Mouse (Mus musculus): Measurements from ENCODE around the gene Tmc8. TPM values are rescaled to one million over a fixed set of nuclear protein-coding genes. Genes with fewer than 3 reads are reported as not detected.

The Tmc8 gene
- polyA plus RNA-seq, 1 experiment from 2014 or later: 5.2 TPM

- no peak overlapping the region for H3K4me3 ChIP-seq (ENCODE audit: low read depth, low read length)
- 61% methylated on average over 4 of the region's 4 CpGs for WGBS
- H3K36me3 ChIP-seq (ENCODE audit: control insufficient read depth, insufficient read depth, low read length): no peaks in the 10 kb centered on the region
- H3K27ac ChIP-seq (ENCODE audit: low read depth): no peak overlapping the region
- DNase-seq (ENCODE audit: low spot score): no peak
- H3K27me3 ChIP-seq (replicated peaks; ENCODE audit: control insufficient read depth, insufficient read depth, low read length): no peaks in the 10 kb centered on the region
- no peaks in the 10 kb centered on the region for H3K9me3 ChIP-seq (ENCODE audit: control insufficient read depth, low read length)
- peaks cover 32% of the 10 kb centered on the region for H3K4me1 ChIP-seq (replicated peaks; ENCODE audit: control insufficient read depth, insufficient read depth, low read length)
- no peak overlapping the region for H3K4me2 ChIP-seq (ENCODE audit: low read length)
- ATAC-seq (replicated peaks; ENCODE audit: low FRiP score, low TSS enrichment, low read depth): no peak
- H3K9ac ChIP-seq (ENCODE audit: low read length): no peak overlapping the region
These were observed 12.2 kb downstream of the Tmc8 start for GRCm38 (mm10) chr11:117794035-117794551.

- 39% methylated on average over 5 of the region's 5 CpGs for WGBS
- H3K27me3 ChIP-seq (replicated peaks; ENCODE audit: control insufficient read depth, insufficient read depth, low read length): no peaks in the 10 kb centered on the region
These were observed 15.1 kb downstream of the Tmc8 start for GRCm38 (mm10) chr11:117796954-117797353.

GRCm38 (mm10) chr11:117797511-117798159 lies 15.8 kb downstream of the Tmc8 start, which contains the start of gene 6030468B19Rik:
Gene 6030468B19Rik, plus strand, starts transcription at chr11:117797660.
- Histone ChIP-seq H3K27me3 (replicated peaks; ENCODE audit: control insufficient read depth, insufficient read depth, low read length) (no peaks in the 10 kb centered on the region), H3K36me3 (ENCODE audit: control insufficient read depth, insufficient read depth, low read length) (no peaks in the 10 kb centered on the region), H3K4me2 (ENCODE audit: low read length) (no peak within 1 kb of the TSS), H3K9ac (ENCODE audit: low read length) (no peak within 1 kb of the TSS), H3K4me1 (replicated peaks; ENCODE audit: control insufficient read depth, insufficient read depth, low read length) (peaks cover 20% of the 10 kb centered on the region), H3K9me3 (ENCODE audit: control insufficient read depth, low read length) (no peaks in the 10 kb centered on the region), H3K4me3 (ENCODE audit: low read depth, low read length) (no peak within 1 kb of the TSS), H3K27ac (ENCODE audit: low read depth) (no peak within 1 kb of the TSS)
- DNase-seq (ENCODE audit: low spot score) (no peak), ATAC-seq (replicated peaks; ENCODE audit: low FRiP score, low TSS enrichment, low read depth) (no peak)
- WGBS: 52% methylated on average over 9 of the region's 9 CpGs

More at GRCm38 (mm10) chr11:117796954-117797353, 15.1 kb downstream of the Tmc8 start:
- DNase-seq (ENCODE audit: low spot score) (no peak), ATAC-seq (replicated peaks; ENCODE audit: low FRiP score, low TSS enrichment, low read depth) (no peak)
- H3K4me2 ChIP-seq (ENCODE audit: low read length): no peak overlapping the region
- no peak overlapping the region for H3K27ac ChIP-seq (ENCODE audit: low read depth)
- no peak overlapping the region for H3K4me3 ChIP-seq (ENCODE audit: low read depth, low read length)
- H3K36me3 ChIP-seq (ENCODE audit: control insufficient read depth, insufficient read depth, low read length): no peaks in the 10 kb centered on the region
- peaks cover 26% of the 10 kb centered on the region for H3K4me1 ChIP-seq (replicated peaks; ENCODE audit: control insufficient read depth, insufficient read depth, low read length)
- H3K9ac ChIP-seq (ENCODE audit: low read length): no peak overlapping the region
- H3K9me3 ChIP-seq (ENCODE audit: control insufficient read depth, low read length): no peaks in the 10 kb centered on the region

- Histone ChIP-seq H3K9ac (ENCODE audit: low read length) (no peak overlapping the region), H3K4me2 (ENCODE audit: low read length) (no peak overlapping the region), H3K27me3 (replicated peaks; ENCODE audit: control insufficient read depth, insufficient read depth, low read length) (no peaks in the 10 kb centered on the region), H3K9me3 (ENCODE audit: control insufficient read depth, low read length) (no peaks in the 10 kb centered on the region), H3K4me3 (ENCODE audit: low read depth, low read length) (no peak overlapping the region), H3K36me3 (ENCODE audit: control insufficient read depth, insufficient read depth, low read length) (no peaks in the 10 kb centered on the region), H3K27ac (ENCODE audit: low read depth) (no peak overlapping the region), H3K4me1 (replicated peaks; ENCODE audit: control insufficient read depth, insufficient read depth, low read length) (peaks cover 19% of the 10 kb centered on the region)
- no peak for DNase-seq (ENCODE audit: low spot score)
- WGBS: 26% methylated on average over 2 of the region's 2 CpGs
- ATAC-seq (replicated peaks; ENCODE audit: low FRiP score, low TSS enrichment, low read depth): peak; percentile 53; the same call in 1 of the 2 replicates
These were observed 16.3 kb downstream of the Tmc8 start for GRCm38 (mm10) chr11:117798160-117798541.

GRCm38 (mm10) chr11:117799174-117799573 lies 17.3 kb downstream of the Tmc8 start:
- H3K9ac ChIP-seq (ENCODE audit: low read length): no peak overlapping the region
- 64% methylated on average over 5 of the region's 5 CpGs for WGBS
- H3K36me3 ChIP-seq (ENCODE audit: control insufficient read depth, insufficient read depth, low read length): no peaks in the 10 kb centered on the region
- H3K4me2 ChIP-seq (ENCODE audit: low read length): no peak overlapping the region
- H3K9me3 ChIP-seq (ENCODE audit: control insufficient read depth, low read length): no peaks in the 10 kb centered on the region
- peaks cover 19% of the 10 kb centered on the region for H3K4me1 ChIP-seq (replicated peaks; ENCODE audit: control insufficient read depth, insufficient read depth, low read length)
- H3K4me3 ChIP-seq (ENCODE audit: low read depth, low read length): no peak overlapping the region
- ATAC-seq (replicated peaks; ENCODE audit: low FRiP score, low TSS enrichment, low read depth) (no peak), DNase-seq (ENCODE audit: low spot score) (no peak)
- no peaks in the 10 kb centered on the region for H3K27me3 ChIP-seq (replicated peaks; ENCODE audit: control insufficient read depth, insufficient read depth, low read length)
- H3K27ac ChIP-seq (ENCODE audit: low read depth): no peak overlapping the region

GRCm38 (mm10) chr11:117800038-117800437 lies 18.2 kb downstream of the Tmc8 start:
- no peak for DNase-seq (ENCODE audit: low spot score)
- H3K4me1 ChIP-seq (replicated peaks; ENCODE audit: control insufficient read depth, insufficient read depth, low read length): peaks cover 19% of the 10 kb centered on the region
- H3K36me3 ChIP-seq (ENCODE audit: control insufficient read depth, insufficient read depth, low read length): no peaks in the 10 kb centered on the region
- H3K4me2 ChIP-seq (ENCODE audit: low read length): no peak overlapping the region
- no peak overlapping the region for H3K9ac ChIP-seq (ENCODE audit: low read length)
- ATAC-seq (replicated peaks; ENCODE audit: low FRiP score, low TSS enrichment, low read depth): no peak
- 90% methylated on average over 7 of the region's 7 CpGs for WGBS
- H3K27ac ChIP-seq (ENCODE audit: low read depth): no peak overlapping the region
- H3K9me3 ChIP-seq (ENCODE audit: control insufficient read depth, low read length): no peaks in the 10 kb centered on the region
- H3K27me3 ChIP-seq (replicated peaks; ENCODE audit: control insufficient read depth, insufficient read depth, low read length): no peaks in the 10 kb centered on the region
- H3K4me3 ChIP-seq (ENCODE audit: low read depth, low read length): no peak overlapping the region

GRCm38 (mm10) chr11:117801650-117802049 lies 19.8 kb downstream of the Tmc8 start:
- Histone ChIP-seq H3K27ac (ENCODE audit: low read depth) (no peak overlapping the region), H3K4me1 (replicated peaks; ENCODE audit: control insufficient read depth, insufficient read depth, low read length) (peaks cover 19% of the 10 kb centered on the region), H3K36me3 (ENCODE audit: control insufficient read depth, insufficient read depth, low read length) (no peaks in the 10 kb centered on the region), H3K9me3 (ENCODE audit: control insufficient read depth, low read length) (no peaks in the 10 kb centered on the region), H3K4me2 (ENCODE audit: low read length) (no peak overlapping the region), H3K27me3 (replicated peaks; ENCODE audit: control insufficient read depth, insufficient read depth, low read length) (no peaks in the 10 kb centered on the region), H3K4me3 (ENCODE audit: low read depth, low read length) (no peak overlapping the region), H3K9ac (ENCODE audit: low read length) (no peak overlapping the region)
- DNase-seq (ENCODE audit: low spot score): no peak
- 66% methylated on average over 7 of the region's 7 CpGs for WGBS
- ATAC-seq (replicated peaks; ENCODE audit: low FRiP score, low TSS enrichment, low read depth): no peak

- H3K27ac ChIP-seq (ENCODE audit: low read depth): no peak overlapping the region
- no peaks in the 10 kb centered on the region for H3K27me3 ChIP-seq (replicated peaks; ENCODE audit: control insufficient read depth, insufficient read depth, low read length)
- DNase-seq (ENCODE audit: low spot score) (no peak), ATAC-seq (replicated peaks; ENCODE audit: low FRiP score, low TSS enrichment, low read depth) (no peak)
- 78% methylated on average over 3 of the region's 3 CpGs for whole genome bisulfite sequencing
- H3K36me3 ChIP-seq (ENCODE audit: control insufficient read depth, insufficient read depth, low read length): no peaks in the 10 kb centered on the region
- H3K9me3 ChIP-seq (ENCODE audit: control insufficient read depth, low read length): no peaks in the 10 kb centered on the region
- H3K4me2 ChIP-seq (ENCODE audit: low read length): no peak overlapping the region
- H3K4me1 ChIP-seq (replicated peaks; ENCODE audit: control insufficient read depth, insufficient read depth, low read length): peaks cover 9% of the 10 kb centered on the region
- H3K9ac ChIP-seq (ENCODE audit: low read length): no peak overlapping the region
- no peak overlapping the region for H3K4me3 ChIP-seq (ENCODE audit: low read depth, low read length)
These were observed 21.4 kb downstream of the Tmc8 start for GRCm38 (mm10) chr11:117803166-117803688.

GRCm38 (mm10) chr11:117806781-117807180 lies 24.9 kb downstream of the Tmc8 start:
- peaks cover 7% of the 10 kb centered on the region for H3K4me1 ChIP-seq (replicated peaks; ENCODE audit: control insufficient read depth, insufficient read depth, low read length)
- H3K4me2 ChIP-seq (ENCODE audit: low read length): no peak overlapping the region
- WGBS: 92% methylated on average over 6 of the region's 6 CpGs
- no peaks in the 10 kb centered on the region for H3K9me3 ChIP-seq (ENCODE audit: control insufficient read depth, low read length)
- H3K36me3 ChIP-seq (ENCODE audit: control insufficient read depth, insufficient read depth, low read length): no peaks in the 10 kb centered on the region
- H3K27ac ChIP-seq (ENCODE audit: low read depth): no peak overlapping the region
- no peak overlapping the region for H3K9ac ChIP-seq (ENCODE audit: low read length)
- H3K27me3 ChIP-seq (replicated peaks; ENCODE audit: control insufficient read depth, insufficient read depth, low read length): no peaks in the 10 kb centered on the region
- DNase-seq (ENCODE audit: low spot score) (no peak), ATAC-seq (replicated peaks; ENCODE audit: low FRiP score, low TSS enrichment, low read depth) (no peak)
- no peak overlapping the region for H3K4me3 ChIP-seq (ENCODE audit: low read depth, low read length)
